Mouse (Mus musculus): Measurements from ENCODE around the gene Kcnma1. TPM values are rescaled to one million over a fixed set of nuclear protein-coding genes. Genes with fewer than 3 reads are reported as not detected.

Gene Kcnma1
- polyA plus RNA-seq, 1 experiment = 0.29 TPM

- Histone ChIP-seq H3K4me1 (ENCODE audit: control insufficient read depth, insufficient read depth, insufficient read length) (no peaks in the 10 kb centered on the region), H3K4me3 (ENCODE audit: extremely low read depth, insufficient read depth, insufficient read length) (no peak overlapping the region), H3K27me3 (ENCODE audit: control insufficient read depth, insufficient read depth, low read length) (no peaks in the 10 kb centered on the region), H3K27ac (ENCODE audit: insufficient read depth, low read length) (no peak overlapping the region), H3K36me3 (ENCODE audit: control insufficient read depth, insufficient read depth, low read length) (no peaks in the 10 kb centered on the region)
- DNase-seq (ENCODE audit: low read depth in 1 of 2, low spot score in 2 of 2) = no peak
- 82% methylated on average over 4 of the region's 4 CpGs for WGBS
- TF ChIP-seq CTCF (IDR thresholded peaks at IDR 0.05; ENCODE audit: extremely low read depth, insufficient read depth, insufficient read length, insufficient replicate concordance) = no peak
- TF ChIP-seq POLR2A (IDR thresholded peaks at IDR 0.05; ENCODE audit: low read depth, low read length) = no peak
Observed at GRCm38 (mm10) chr14:23475129-23475528, 539.2 kb downstream of the Kcnma1 start.

- no peak for DNase-seq (ENCODE audit: low read depth in 1 of 2, low spot score in 2 of 2)
- no peak overlapping the region for H3K27ac ChIP-seq (ENCODE audit: insufficient read depth, low read length)
- 92% methylated on average over 2 of the region's 2 CpGs for WGBS
- TF ChIP-seq POLR2A (IDR thresholded peaks at IDR 0.05; ENCODE audit: low read depth, low read length) (no peak), CTCF (IDR thresholded peaks at IDR 0.05; ENCODE audit: extremely low read depth, insufficient read depth, insufficient read length, insufficient replicate concordance) (no peak)
- no peak overlapping the region for H3K4me3 ChIP-seq (ENCODE audit: extremely low read depth, insufficient read depth, insufficient read length)
- no peaks in the 10 kb centered on the region for H3K36me3 ChIP-seq (ENCODE audit: control insufficient read depth, insufficient read depth, low read length)
- H3K4me1 ChIP-seq (ENCODE audit: control insufficient read depth, insufficient read depth, insufficient read length) = peaks cover 4% of the 10 kb centered on the region; the same call in 1 of the 2 replicates
- no peaks in the 10 kb centered on the region for H3K27me3 ChIP-seq (ENCODE audit: control insufficient read depth, insufficient read depth, low read length)
Observed at GRCm38 (mm10) chr14:23470071-23470470, 544.2 kb downstream of the Kcnma1 start.

DNA sequence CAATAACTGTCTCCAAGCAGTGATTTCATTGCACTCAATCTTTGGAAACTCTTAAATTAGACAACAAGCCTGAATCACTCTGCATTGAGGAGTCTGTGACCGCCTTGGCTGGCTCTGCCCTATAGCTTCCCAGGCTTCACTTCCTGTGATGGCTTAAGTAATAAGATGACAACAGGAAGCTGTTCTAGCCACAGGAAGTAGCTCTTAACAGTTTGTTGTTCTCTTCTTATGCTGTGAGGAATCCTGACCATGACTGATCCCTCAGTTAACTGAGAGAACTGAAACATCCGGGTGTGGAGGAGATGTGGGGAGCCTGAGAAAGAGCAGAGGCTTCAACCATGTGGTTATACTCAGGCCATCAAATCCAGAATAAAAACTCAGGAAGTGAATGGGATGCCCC lies 549.2 kb downstream of the Kcnma1 start:
- Histone ChIP-seq H3K27ac (ENCODE audit: insufficient read depth, low read length) (no peak overlapping the region), H3K27me3 (ENCODE audit: control insufficient read depth, insufficient read depth, low read length) (no peaks in the 10 kb centered on the region), H3K4me1 (ENCODE audit: control insufficient read depth, insufficient read depth, insufficient read length) (peaks cover 5% of the 10 kb centered on the region; the same call in 1 of the 2 replicates), H3K4me3 (ENCODE audit: extremely low read depth, insufficient read depth, insufficient read length) (no peak overlapping the region), H3K36me3 (ENCODE audit: control insufficient read depth, insufficient read depth, low read length) (no peaks in the 10 kb centered on the region)
- DNase-seq (ENCODE audit: low read depth in 1 of 2, low spot score in 2 of 2) = peak; percentile 3
- TF ChIP-seq CTCF (IDR thresholded peaks at IDR 0.05; ENCODE audit: extremely low read depth, insufficient read depth, insufficient read length, insufficient replicate concordance) (no peak), POLR2A (IDR thresholded peaks at IDR 0.05; ENCODE audit: low read depth, low read length) (no peak)
- 11% methylated on average over 2 of the region's 2 CpGs for WGBS

GRCm38 (mm10) chr14:23458560-23458959 lies 555.7 kb downstream of the Kcnma1 start:
- TF ChIP-seq POLR2A (IDR thresholded peaks at IDR 0.05; ENCODE audit: low read depth, low read length) (no peak), CTCF (IDR thresholded peaks at IDR 0.05; ENCODE audit: extremely low read depth, insufficient read depth, insufficient read length, insufficient replicate concordance) (no peak)
- DNase-seq (ENCODE audit: low read depth in 1 of 2, low spot score in 2 of 2) = no peak
- Histone ChIP-seq H3K27me3 (ENCODE audit: control insufficient read depth, insufficient read depth, low read length) (no peaks in the 10 kb centered on the region), H3K4me3 (ENCODE audit: extremely low read depth, insufficient read depth, insufficient read length) (no peak overlapping the region), H3K36me3 (ENCODE audit: control insufficient read depth, insufficient read depth, low read length) (no peaks in the 10 kb centered on the region), H3K27ac (ENCODE audit: insufficient read depth, low read length) (no peak overlapping the region), H3K4me1 (ENCODE audit: control insufficient read depth, insufficient read depth, insufficient read length) (no peaks in the 10 kb centered on the region)
- WGBS = 33% methylated on average over 4 of the region's 4 CpGs

- no peak overlapping the region for H3K27ac ChIP-seq (ENCODE audit: insufficient read depth, low read length)
- TF ChIP-seq CTCF (IDR thresholded peaks at IDR 0.05; ENCODE audit: extremely low read depth, insufficient read depth, insufficient read length, insufficient replicate concordance) (no peak), POLR2A (IDR thresholded peaks at IDR 0.05; ENCODE audit: low read depth, low read length) (no peak)
- no peaks in the 10 kb centered on the region for H3K36me3 ChIP-seq (ENCODE audit: control insufficient read depth, insufficient read depth, low read length)
- no peak for DNase-seq (ENCODE audit: low read depth in 1 of 2, low spot score in 2 of 2)
- 80% methylated on average over 6 of the region's 6 CpGs for WGBS
- H3K27me3 ChIP-seq (ENCODE audit: control insufficient read depth, insufficient read depth, low read length) = no peaks in the 10 kb centered on the region
- H3K4me1 ChIP-seq (ENCODE audit: control insufficient read depth, insufficient read depth, insufficient read length) = no peaks in the 10 kb centered on the region
- H3K4me3 ChIP-seq (ENCODE audit: extremely low read depth, insufficient read depth, insufficient read length) = no peak overlapping the region
Observed at GRCm38 (mm10) chr14:23451681-23452080, 562.6 kb downstream of the Kcnma1 start.

DNA sequence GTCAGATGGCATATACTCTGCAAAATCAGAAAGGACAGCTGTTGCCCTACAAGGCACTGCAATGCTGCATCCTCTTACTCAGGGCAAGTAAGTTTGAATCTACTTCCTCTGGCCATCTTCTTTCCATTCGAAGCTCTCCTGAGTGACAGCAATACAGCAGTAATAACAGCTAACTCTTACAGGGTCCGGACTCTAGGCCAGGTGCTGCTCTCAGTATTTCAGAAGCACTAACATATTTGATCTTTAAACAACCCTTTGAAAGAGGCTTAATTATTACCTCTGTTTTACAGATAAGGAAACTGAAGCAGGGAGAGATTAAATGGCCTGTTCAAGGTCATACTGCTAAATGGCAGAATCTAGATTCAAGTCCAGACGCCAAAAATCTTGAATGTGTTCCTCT lies 576.8 kb downstream of the Kcnma1 start:
- Histone ChIP-seq H3K27ac (ENCODE audit: insufficient read depth, low read length) (no peak overlapping the region), H3K4me3 (ENCODE audit: extremely low read depth, insufficient read depth, insufficient read length) (no peak overlapping the region), H3K36me3 (ENCODE audit: control insufficient read depth, insufficient read depth, low read length) (no peaks in the 10 kb centered on the region), H3K27me3 (ENCODE audit: control insufficient read depth, insufficient read depth, low read length) (no peaks in the 10 kb centered on the region), H3K4me1 (ENCODE audit: control insufficient read depth, insufficient read depth, insufficient read length) (no peaks in the 10 kb centered on the region)
- no peak for DNase-seq (ENCODE audit: low read depth in 1 of 2, low spot score in 2 of 2)
- 81% methylated on average over 3 of the region's 3 CpGs for WGBS
- no peak for TF ChIP-seq POLR2A (IDR thresholded peaks at IDR 0.05; ENCODE audit: low read depth, low read length)
- TF ChIP-seq CTCF (IDR thresholded peaks at IDR 0.05; ENCODE audit: extremely low read depth, insufficient read depth, insufficient read length, insufficient replicate concordance) = no peak

DNA sequence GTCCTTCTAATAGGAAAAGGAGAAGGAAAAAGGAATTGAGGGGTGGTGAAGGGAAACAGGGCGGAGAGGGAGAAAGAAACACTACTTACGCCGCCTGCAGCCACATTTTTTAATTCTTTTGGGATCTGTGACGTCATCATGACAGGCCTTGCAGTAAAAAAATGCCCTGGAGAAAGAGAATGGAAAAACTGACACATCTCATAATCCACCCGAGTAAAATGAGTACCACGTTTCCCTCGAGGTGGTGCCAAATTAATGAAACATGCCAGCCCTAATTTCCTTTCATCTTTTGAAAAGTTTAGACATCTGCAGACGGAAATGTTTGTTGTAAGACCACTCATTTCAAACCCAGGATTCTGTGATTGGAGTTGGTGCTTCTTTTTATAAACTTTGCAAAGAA lies 578.4 kb downstream of the Kcnma1 start:
- whole genome bisulfite sequencing = 78% methylated on average over 8 of the region's 8 CpGs
- no peak for DNase-seq (ENCODE audit: low read depth in 1 of 2, low spot score in 2 of 2)
- no peak overlapping the region for H3K27ac ChIP-seq (ENCODE audit: insufficient read depth, low read length)
- no peaks in the 10 kb centered on the region for H3K27me3 ChIP-seq (ENCODE audit: control insufficient read depth, insufficient read depth, low read length)
- no peaks in the 10 kb centered on the region for H3K36me3 ChIP-seq (ENCODE audit: control insufficient read depth, insufficient read depth, low read length)
- no peak overlapping the region for H3K4me3 ChIP-seq (ENCODE audit: extremely low read depth, insufficient read depth, insufficient read length)
- no peak for TF ChIP-seq CTCF (IDR thresholded peaks at IDR 0.05; ENCODE audit: extremely low read depth, insufficient read depth, insufficient read length, insufficient replicate concordance)
- TF ChIP-seq POLR2A (IDR thresholded peaks at IDR 0.05; ENCODE audit: low read depth, low read length) = no peak
- no peaks in the 10 kb centered on the region for H3K4me1 ChIP-seq (ENCODE audit: control insufficient read depth, insufficient read depth, insufficient read length)
